Mouse (Mus musculus) heart, adult 2 months (tissue): ENCODE measurements around the gene Macrod2.

Source experiments
- CTCF ChIP-seq: fragments of 200-600 bp; IDR thresholded peaks from 2 replicates; pipeline ENCODE4 v1.8.1; 2022; ENCODE audit warnings: antibody characterized with exemption, mild to moderate bottlenecking, moderate library complexity
- EP300 ChIP-seq: fragments of 200-500 bp; IDR thresholded peaks from 2 replicates; pipeline ENCODE4 v1.6.1; 2011; ENCODE audit warnings: low read depth, low read length, control low read depth; ENCODE audit not compliant: insufficient read depth
- POLR2A ChIP-seq: fragments of 200-500 bp; IDR thresholded peaks from 2 replicates; pipeline ENCODE4 v1.6.1; 2011; ENCODE audit warnings: mild to moderate bottlenecking, low read depth, low read length, control low read depth; ENCODE audit not compliant: insufficient read depth

DNA sequence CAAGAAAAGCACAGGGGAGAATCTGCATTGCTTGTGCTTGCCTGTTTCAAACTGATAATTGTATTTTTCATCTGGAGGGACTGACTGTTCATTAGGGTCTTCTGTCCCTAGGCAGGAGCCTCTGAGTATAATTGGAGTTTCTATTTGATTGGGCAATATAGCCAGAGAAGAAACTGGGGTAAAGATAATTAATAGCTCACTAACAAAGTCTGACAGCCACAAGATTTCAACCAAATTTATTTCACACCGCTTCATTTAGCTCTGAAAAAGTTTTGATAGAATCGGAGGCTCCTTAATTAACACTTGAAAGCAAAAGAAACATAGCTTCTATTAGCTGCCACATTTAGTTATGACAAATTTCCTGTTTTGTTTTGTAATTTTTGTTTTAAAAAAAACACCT, 274.0 kb downstream of the Macrod2 start:
- TF ChIP-seq CTCF (no peak), EP300 (no peak), POLR2A (no peak)
